Mouse (Mus musculus) intestine, embryonic 14.5 days (tissue): ENCODE measurements around the gene Gm17018. TPM values are rescaled to one million over a fixed set of nuclear protein-coding genes. Genes with fewer than 3 reads are reported as not detected.
"Not testable (repeated sequence)": the region's sequence is repeated elsewhere in the genome, so short reads cannot be mapped to it uniquely, and the experiment has no call there.

Experiments
- ATAC-seq: fragments of 200-750 bp; cut with Nextera tagmentation; replicated peaks from 2 replicates; pipeline ENCODE4 v1.8.0; 2017; ENCODE audit warnings: low read depth, moderate number of reproducible peaks, moderate TSS enrichment, moderate library complexity; ENCODE audit not compliant: low FRiP score, low TSS enrichment
- DNase-seq: peaks from one replicate; pipeline ENCODE4 v3.0.0-alpha.2; 2018; ENCODE audit warnings: low spot score
- H3K27ac ChIP-seq: fragments of 300-500 bp; sonication (generic); 2 replicates; pipeline ENCODE4 v1.5.1; 2014; ENCODE audit warnings: low read depth, mild to moderate bottlenecking, control low read depth
- H3K27me3 ChIP-seq: fragments of 300-500 bp; sonication (generic); replicated peaks from 2 replicates; pipeline ENCODE4 v1.6.1; 2014; ENCODE audit warnings: low read length, control low read depth; ENCODE audit not compliant: control insufficient read depth, insufficient read depth
- H3K36me3 ChIP-seq: fragments of 300-500 bp; sonication (generic); 2 replicates; pipeline ENCODE4 v1.6.1; 2014; ENCODE audit warnings: low read length, control low read depth; ENCODE audit not compliant: control insufficient read depth, insufficient read depth
- H3K4me1 ChIP-seq: fragments of 300-500 bp; sonication (generic); replicated peaks from 2 replicates; pipeline ENCODE4 v1.6.1; 2014; ENCODE audit warnings: low read length, control low read depth, mixed read lengths; ENCODE audit not compliant: control insufficient read depth, insufficient read depth
- H3K4me2 ChIP-seq: fragments of 300-500 bp; sonication (generic); 2 replicates; pipeline ENCODE4 v1.6.1; 2014; ENCODE audit warnings: low read length
- H3K4me3 ChIP-seq: fragments of 300-500 bp; sonication (generic); 2 replicates; pipeline ENCODE4 v1.5.1; 2014; ENCODE audit warnings: low read depth, low read length, control low read depth, mixed read lengths
- H3K9ac ChIP-seq: fragments of 300-500 bp; sonication (generic); 2 replicates; pipeline ENCODE4 v1.6.1; 2014; ENCODE audit warnings: mild to moderate bottlenecking, low read length
- H3K9me3 ChIP-seq: fragments of 300-500 bp; sonication (generic); 2 replicates; pipeline ENCODE4 v1.6.1; 2016; ENCODE audit warnings: low read length, control low read depth; ENCODE audit not compliant: control insufficient read depth
- WGBS: fragments of 180-500 bp; shearing (Covaris S2); extraction: QIAGEN DNeasy Blood & Tissue Kit; methylation state at CpG from one replicate; pipeline ENCODE4 v1.1.7; 2014; 5-methylcytosine and 5-hydroxymethylcytosine counted together
- polyA plus RNA-seq: library from polyadenylated mRNA; unstranded; fragments of >200 nt; fragmentation: Nextera tagmentation; extraction: Ambion mirVana; gene quantifications from 2 replicates; pipeline ENCODE4 v1.2.1, GENCODE M21; 2014

Gm17018 gene
- polyA plus RNA-seq, 1 experiment from 2014 or later = 44.0 TPM

- ATAC-seq (no peak), DNase-seq (no peak)
- WGBS = 25% methylated on average over 3 of the region's 3 CpGs
- no peaks in the 10 kb centered on the region for H3K9me3 ChIP-seq
- peaks cover 9% of the 10 kb centered on the region; the same call in 1 of the 2 replicates for H3K4me1 ChIP-seq
- H3K27ac ChIP-seq = no peak overlapping the region
- no peaks in the 10 kb centered on the region for H3K36me3 ChIP-seq
- H3K4me3 ChIP-seq = peak overlapping the region; percentile 34; the same call in 1 of the 2 replicates
- H3K4me2 ChIP-seq = peak overlapping the region; percentile 54
- peaks cover 43% of the 10 kb centered on the region for H3K27me3 ChIP-seq
- H3K9ac ChIP-seq = no peak overlapping the region
Observed at GRCm38 (mm10) chr19:45542061-45542460, 18.4 kb upstream of the Gm17018 start.

GRCm38 (mm10) chr19:45544152-45544924 lies 16.1 kb upstream of the Gm17018 start:
- Histone ChIP-seq H3K9me3 (no peaks in the 10 kb centered on the region), H3K4me2 (peak overlapping the region; percentile 87), H3K36me3 (no peaks in the 10 kb centered on the region), H3K4me3 (peak overlapping the region; percentile 31), H3K9ac (0 out of 2 replicates have a peak overlapping the region, but pooled peaks have one; percentile 14), H3K27ac (no peak overlapping the region), H3K27me3 (peaks cover 43% of the 10 kb centered on the region), H3K4me1 (peaks cover 9% of the 10 kb centered on the region; the same call in 1 of the 2 replicates)
- WGBS = under 1% methylated on average over 19 of the region's 26 CpGs
- DNase-seq (peak; percentile 63), ATAC-seq (no peak; the same call in 1 of the 2 replicates)

- H3K4me2 ChIP-seq = peak overlapping the region; percentile 87
- DNase-seq (peak; percentile 88), ATAC-seq (peak; percentile 70)
- peaks cover 43% of the 10 kb centered on the region for H3K27me3 ChIP-seq
- no peaks in the 10 kb centered on the region for H3K36me3 ChIP-seq
- 0 out of 2 replicates have a peak overlapping the region, but pooled peaks have one; percentile 14 for H3K9ac ChIP-seq
- 1% methylated on average over 30 of the region's 30 CpGs for WGBS
- H3K4me3 ChIP-seq = peak overlapping the region; percentile 31
- H3K9me3 ChIP-seq = no peaks in the 10 kb centered on the region
- peaks cover 9% of the 10 kb centered on the region; the same call in 1 of the 2 replicates for H3K4me1 ChIP-seq
- H3K27ac ChIP-seq = no peak overlapping the region
Observed at GRCm38 (mm10) chr19:45544925-45545321, 15.5 kb upstream of the Gm17018 start.

- H3K27ac ChIP-seq, H3K9ac ChIP-seq, H3K9me3 ChIP-seq, H3K4me3 ChIP-seq, H3K36me3 ChIP-seq, ATAC-seq, H3K4me2 ChIP-seq, DNase-seq: not testable (repeated sequence)
- Histone ChIP-seq H3K27me3 (peaks cover 15% of the 10 kb centered on the region), H3K4me1 (peaks cover 16% of the 10 kb centered on the region)
Observed at GRCm38 (mm10) chr19:45548196-45548595, 12.2 kb upstream of the Gm17018 start.

GRCm38 (mm10) chr19:45549128-45549915 lies 11.1 kb upstream of the Gm17018 start:
- peaks cover 10% of the 10 kb centered on the region; the same call in 1 of the 2 replicates for H3K27me3 ChIP-seq
- H3K36me3 ChIP-seq = 0 out of 2 replicates have a peak, but pooled peaks cover 6% of the 10 kb centered on the region
- ATAC-seq (no peak), DNase-seq (no peak)
- no peaks in the 10 kb centered on the region for H3K9me3 ChIP-seq
- peaks cover 12% of the 10 kb centered on the region for H3K4me1 ChIP-seq
- WGBS = 77% methylated on average over 23 of the region's 23 CpGs
- H3K4me2 ChIP-seq = no peak overlapping the region
- H3K9ac ChIP-seq = no peak overlapping the region
- H3K4me3 ChIP-seq = no peak overlapping the region
- H3K27ac ChIP-seq = no peak overlapping the region

GRCm38 (mm10) chr19:45549948-45550347 lies 10.5 kb upstream of the Gm17018 start:
- H3K4me2 ChIP-seq = no peak overlapping the region
- H3K9me3 ChIP-seq = no peaks in the 10 kb centered on the region
- ATAC-seq = no peak
- peaks cover 10% of the 10 kb centered on the region; the same call in 1 of the 2 replicates for H3K27me3 ChIP-seq
- no peak overlapping the region for H3K27ac ChIP-seq
- DNase-seq = no peak
- peaks cover 11% of the 10 kb centered on the region for H3K4me1 ChIP-seq
- WGBS = 62% methylated on average over 4 of the region's 4 CpGs
- H3K4me3 ChIP-seq = no peak overlapping the region
- no peak overlapping the region for H3K9ac ChIP-seq
- peaks cover 6% of the 10 kb centered on the region; the same call in 1 of the 2 replicates for H3K36me3 ChIP-seq

GRCm38 (mm10) chr19:45552187-45552586 lies 8.2 kb upstream of the Gm17018 start:
- peak; percentile 77 for ATAC-seq
- WGBS = 21% methylated on average over 6 of the region's 6 CpGs

GRCm38 (mm10) chr19:45554136-45554535 lies 6.3 kb upstream of the Gm17018 start:
- DNase-seq (no peak), ATAC-seq (no peak)
- Histone ChIP-seq H3K27me3 (no peaks in the 10 kb centered on the region), H3K36me3 (peaks cover 6% of the 10 kb centered on the region; the same call in 1 of the 2 replicates), H3K9ac (no peak overlapping the region), H3K4me3 (no peak overlapping the region), H3K4me2 (no peak overlapping the region), H3K27ac (no peak overlapping the region), H3K4me1 (peaks cover 11% of the 10 kb centered on the region), H3K9me3 (no peaks in the 10 kb centered on the region)
- WGBS = 92% methylated on average over 11 of the region's 11 CpGs

More at GRCm38 (mm10) chr19:45552187-45552586, 8.2 kb upstream of the Gm17018 start:
- DNase-seq = peak; percentile 67
- Histone ChIP-seq H3K9me3 (no peaks in the 10 kb centered on the region), H3K4me3 (no peak overlapping the region), H3K27me3 (no peaks in the 10 kb centered on the region), H3K4me2 (no peak overlapping the region), H3K27ac (0 out of 2 replicates have a peak overlapping the region, but pooled peaks have one; percentile 22), H3K36me3 (peaks cover 6% of the 10 kb centered on the region; the same call in 1 of the 2 replicates), H3K4me1 (peaks cover 11% of the 10 kb centered on the region), H3K9ac (no peak overlapping the region)
